Mouse (Mus musculus) kidney, adult 2 months (tissue): ENCODE results near the gene Mafg. TPM values are rescaled to one million over a fixed set of nuclear protein-coding genes. Genes with fewer than 3 reads are reported as not detected.

Experiments
- DNase-seq: peaks from one replicate; pipeline ENCODE4 v3.0.0; 2021
- H3K27ac ChIP-seq: fragments of 200-500 bp; 2 replicates; pipeline ENCODE4 v1.5.1; 2012; ENCODE audit warnings: low read depth, low read length, control low read depth, inconsistent platforms; ENCODE audit not compliant: insufficient read depth
- H3K27me3 ChIP-seq: fragments of 200-500 bp; replicated peaks from 2 replicates; pipeline ENCODE4 v1.6.1; 2012; ENCODE audit warnings: mild to moderate bottlenecking, moderate library complexity, low read length, inconsistent platforms; ENCODE audit not compliant: control insufficient read depth, insufficient read depth
- H3K36me3 ChIP-seq: fragments of 200-500 bp; 2 replicates; pipeline ENCODE4 v1.6.1; 2012; ENCODE audit warnings: mild to moderate bottlenecking, moderate library complexity, low read length, inconsistent platforms; ENCODE audit not compliant: control insufficient read depth, insufficient read depth
- H3K4me1 ChIP-seq: fragments of 200-500 bp; 2 replicates; pipeline ENCODE4 v1.6.1; 2011; ENCODE audit warnings: low read length; ENCODE audit not compliant: control insufficient read depth, insufficient read depth
- H3K4me3 ChIP-seq: fragments of 200-500 bp; 2 replicates; pipeline ENCODE4 v1.5.1; 2011; ENCODE audit warnings: mild to moderate bottlenecking, low read depth, low read length, control low read depth; ENCODE audit not compliant: insufficient read depth
- CTCF ChIP-seq: fragments of 200-500 bp; conservative IDR thresholded peaks from 2 replicates; pipeline ENCODE4 v1.5.1; 2011; ENCODE audit warnings: low read depth, mild to moderate bottlenecking, control low read depth, low read length, moderate library complexity, mixed read lengths; ENCODE audit not compliant: insufficient read depth, insufficient read length
- POLR2A ChIP-seq: fragments of 200-500 bp; IDR thresholded peaks from one replicate; pipeline ENCODE4 v1.6.1; 2011; ENCODE audit warnings: low read depth, low read length, control low read depth
- WGBS: fragments of 180-500 bp; shearing (Covaris S2); methylation state at CpG from one replicate; pipeline ENCODE4 v1.1.7; 2018; 5-methylcytosine and 5-hydroxymethylcytosine counted together
- polyA plus RNA-seq: library from polyadenylated mRNA; depleted of rRNA; stranded (reverse); fragments of >200 nt; gene quantifications from 2 replicates; pipeline ENCODE4 v1.2.3, GENCODE M21; 2012

The Mafg gene
- polyA plus RNA-seq, 1 experiment: 62.2 TPM

GRCm38 (mm10) chr11:120627468-120628300 is 5.7 kb downstream of the Mafg start:
- peak; percentile 55 for DNase-seq
- no peak overlapping the region for H3K4me3 ChIP-seq
- peaks cover 40% of the 10 kb centered on the region for H3K4me1 ChIP-seq
- H3K27ac ChIP-seq: no peak overlapping the region
- TF ChIP-seq POLR2A (no peak), CTCF (no peak)
- H3K36me3 ChIP-seq: peaks cover 1% of the 10 kb centered on the region
- WGBS: 68% methylated on average over 22 of the region's 22 CpGs
- no peaks in the 10 kb centered on the region for H3K27me3 ChIP-seq

GRCm38 (mm10) chr11:120626785-120627467 is 6.5 kb downstream of the Mafg start:
- H3K36me3 ChIP-seq: peaks cover 2% of the 10 kb centered on the region
- no peak for DNase-seq
- H3K4me1 ChIP-seq: peaks cover 38% of the 10 kb centered on the region
- no peak overlapping the region for H3K27ac ChIP-seq
- no peak for TF ChIP-seq POLR2A
- TF ChIP-seq CTCF: no peak
- H3K27me3 ChIP-seq: no peaks in the 10 kb centered on the region
- 81% methylated on average over 11 of the region's 11 CpGs for WGBS
- H3K4me3 ChIP-seq: no peak overlapping the region

GRCm38 (mm10) chr11:120625152-120625775 is 8.1 kb downstream of the Mafg start, which contains the start of gene Sirt7:
TSS of gene Sirt7 (minus strand) at chr11:120625240.
- TF ChIP-seq POLR2A: no peak
- no peak for TF ChIP-seq CTCF
- peak within 1 kb of the TSS; percentile 69 for H3K4me3 ChIP-seq
- H3K27ac ChIP-seq: peak within 1 kb of the TSS; percentile 66
- H3K27me3 ChIP-seq: no peaks in the 10 kb centered on the region
- no peak for DNase-seq
- peaks cover 25% of the 10 kb centered on the region for H3K4me1 ChIP-seq
- 8% methylated on average over 5 of the region's 5 CpGs for WGBS
- H3K36me3 ChIP-seq: peaks cover 4% of the 10 kb centered on the region

DNA sequence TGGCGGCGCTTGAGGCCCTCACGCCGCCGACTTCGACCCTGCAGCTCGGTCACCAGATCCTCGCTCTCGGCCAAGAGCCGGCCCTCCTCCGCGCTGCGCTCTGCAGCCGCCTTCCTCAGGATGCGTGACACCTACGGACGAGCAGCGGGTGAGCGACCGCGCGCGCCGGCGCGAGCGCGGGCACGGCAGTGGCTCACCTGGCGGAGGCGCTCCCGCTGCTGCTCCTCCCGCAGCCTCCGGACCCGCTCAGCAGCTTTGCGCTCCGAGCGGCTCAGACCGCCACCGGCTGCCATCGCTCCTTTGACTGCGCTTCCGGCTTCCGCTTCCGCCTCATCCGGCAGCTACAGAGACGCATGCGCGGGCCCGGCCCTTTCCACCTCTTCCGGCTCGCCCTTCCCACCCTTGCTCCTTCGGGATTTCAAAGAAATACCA is 8.7 kb downstream of the Mafg start:
- Histone ChIP-seq H3K4me1 (peaks cover 19% of the 10 kb centered on the region), H3K27ac (peak overlapping the region; percentile 66), H3K4me3 (peak overlapping the region; percentile 69), H3K36me3 (peaks cover 4% of the 10 kb centered on the region), H3K27me3 (no peaks in the 10 kb centered on the region)
- no peak for TF ChIP-seq CTCF
- peak; percentile 77 for TF ChIP-seq POLR2A
- WGBS: under 1% methylated on average over 52 of the region's 53 CpGs
- peak; percentile 91 for DNase-seq

- peak overlapping the region; percentile 66 for H3K27ac ChIP-seq
- 8% methylated on average over 30 of the region's 30 CpGs for WGBS
- DNase-seq: peak; percentile 85
- H3K4me1 ChIP-seq: peaks cover 16% of the 10 kb centered on the region
- TF ChIP-seq CTCF (peak; percentile 72), POLR2A (no peak)
- peaks cover 4% of the 10 kb centered on the region for H3K36me3 ChIP-seq
- peak overlapping the region; percentile 69 for H3K4me3 ChIP-seq
- H3K27me3 ChIP-seq: no peaks in the 10 kb centered on the region
Observed at GRCm38 (mm10) chr11:120623961-120624679, 9.3 kb downstream of the Mafg start.

DNA sequence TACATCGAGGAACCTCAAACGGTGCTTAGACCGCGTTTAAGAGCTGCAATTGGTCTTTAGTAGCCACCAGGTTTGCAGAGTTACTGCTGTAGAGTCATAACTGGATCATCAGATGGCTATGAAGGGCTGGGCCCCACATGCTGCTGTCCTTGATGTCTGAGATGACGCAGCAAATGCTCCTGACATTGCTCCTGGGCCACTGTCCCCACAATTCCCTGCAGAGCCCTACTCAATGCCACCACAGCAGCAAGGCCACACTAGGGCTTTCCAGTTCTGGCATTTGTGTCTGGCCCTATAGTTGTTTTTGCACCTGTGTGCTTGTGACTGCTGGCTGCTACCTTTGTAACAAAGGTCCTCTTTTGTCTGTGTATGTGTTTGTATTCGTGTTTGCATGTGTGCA is 10.6 kb downstream of the Mafg start:
- peaks cover 13% of the 10 kb centered on the region; the same call in 1 of the 2 replicates for H3K4me1 ChIP-seq
- no peak for DNase-seq
- TF ChIP-seq POLR2A (no peak), CTCF (no peak)
- H3K4me3 ChIP-seq: no peak overlapping the region
- no peaks in the 10 kb centered on the region for H3K27me3 ChIP-seq
- WGBS: 92% methylated on average over 6 of the region's 6 CpGs
- peaks cover 7% of the 10 kb centered on the region for H3K36me3 ChIP-seq
- no peak overlapping the region for H3K27ac ChIP-seq
